Mouse (Mus musculus) CH12.LX (cell line): ENCODE data around the gene Zfp609. TPM values are rescaled to one million over a fixed set of nuclear protein-coding genes. Genes with fewer than 3 reads are reported as not detected.

Experiments used
- DNase-seq: peaks from one replicate; pipeline ENCODE4 v3.0.0-alpha.2; 2013; ENCODE audit errors: extremely low read depth
- H3K27ac ChIP-seq: 2 replicates; pipeline ENCODE4 v1.5.1; 2012; ENCODE audit warnings: low read depth, mild to moderate bottlenecking, control low read depth, moderate library complexity; ENCODE audit not compliant: insufficient read depth
- H3K27me3 ChIP-seq: replicated peaks from 2 replicates; pipeline ENCODE3; 2012; ENCODE audit warnings: inconsistent platforms
- H3K36me3 ChIP-seq, 2 experiments: replicated peaks in 1 of 2; 2 replicates each; pipeline versions ENCODE3 to v1.6.1; 2012; ENCODE audit warnings: inconsistent platforms in 1 of 2, low read length in 1 of 2, mild to moderate bottlenecking in 1 of 2, mixed read lengths in 1 of 2, moderate library complexity in 1 of 2; ENCODE audit not compliant: control insufficient read depth in 1 of 2, insufficient read depth in 1 of 2
- H3K4me1 ChIP-seq, 2 experiments: 2 replicates each; pipeline ENCODE4 v1.6.1; 2012; ENCODE audit warnings: inconsistent platforms in 1 of 2, moderate library complexity in 1 of 2; ENCODE audit not compliant: insufficient read depth in 2 of 2, control insufficient read depth in 1 of 2
- H3K4me2 ChIP-seq: 2 replicates; pipeline ENCODE4 v1.6.1; 2012; ENCODE audit warnings: low read depth, mild to moderate bottlenecking, control low read depth; ENCODE audit not compliant: poor library complexity, insufficient read depth, severe bottlenecking
- H3K4me3 ChIP-seq, 3 experiments: fragments of 150-350 bp in 1 of 3; sonication (generic) in 1 of 3; replicated peaks in 1 of 3; 2 replicates each; pipeline versions ENCODE3 to v1.5.1; 2011 to 2012; ENCODE audit warnings: low read depth in 2 of 3, low read length in 2 of 3, mild to moderate bottlenecking in 2 of 3, moderate library complexity in 2 of 3, control low read depth in 1 of 3, improper control_type of control experiment in 1 of 3, inconsistent platforms in 1 of 3, mixed read lengths in 1 of 3; ENCODE audit not compliant: poor library complexity in 1 of 3
- H3K79me2 ChIP-seq: replicated peaks from 2 replicates; pipeline ENCODE4 v1.6.1; 2012; ENCODE audit warnings: mild to moderate bottlenecking, moderate library complexity; ENCODE audit not compliant: control insufficient read depth, poor library complexity, insufficient read depth, severe bottlenecking; ENCODE audit errors: extremely low read depth
- H3K9ac ChIP-seq: 2 replicates; pipeline ENCODE4 v1.6.1; 2012; ENCODE audit warnings: low read depth, mild to moderate bottlenecking, control low read depth, moderate library complexity; ENCODE audit not compliant: insufficient read depth
- H3K9me3 ChIP-seq: replicated peaks from 2 replicates; pipeline ENCODE3; 2012; ENCODE audit warnings: low read length, inconsistent platforms, mixed read lengths
- CHD1 ChIP-seq: IDR thresholded peaks from 2 replicates; pipeline ENCODE4 v1.6.1; 2012; ENCODE audit warnings: low read depth, low read length, improper control_type of control experiment, inconsistent platforms
- ELF1 ChIP-seq: IDR thresholded peaks from 2 replicates; pipeline ENCODE4 v1.6.1; 2014; ENCODE audit warnings: low read depth, mild to moderate bottlenecking, inconsistent platforms, low read length, improper control_type of control experiment
- EP300 ChIP-seq: IDR thresholded peaks from 2 replicates; pipeline ENCODE4 v1.6.1; 2011; ENCODE audit warnings: low read length, improper control_type of control experiment
- GABPA ChIP-seq: IDR thresholded peaks from 2 replicates; pipeline ENCODE4 v1.6.1; 2012; ENCODE audit warnings: low read depth, low read length, improper control_type of control experiment, inconsistent platforms; ENCODE audit not compliant: insufficient replicate concordance
- HCFC1 ChIP-seq: IDR thresholded peaks from 2 replicates; pipeline ENCODE4 v1.6.1; 2012; ENCODE audit warnings: low read depth, mild to moderate bottlenecking, inconsistent platforms, low read length, improper control_type of control experiment
- IRF4 ChIP-seq: IDR thresholded peaks from 2 replicates; pipeline ENCODE4 v1.6.1; 2014; ENCODE audit warnings: low read depth, mild to moderate bottlenecking, inconsistent platforms, low read length, improper control_type of control experiment
- KAT2A ChIP-seq: IDR thresholded peaks from 2 replicates; pipeline ENCODE4 v1.6.1; 2012; ENCODE audit warnings: low read length, improper control_type of control experiment, inconsistent platforms; ENCODE audit not compliant: insufficient replicate concordance
- MAFK ChIP-seq: IDR thresholded peaks from 2 replicates; pipeline ENCODE4 v1.6.1; 2011; ENCODE audit warnings: low read length, improper control_type of control experiment; ENCODE audit not compliant: insufficient replicate concordance
- MEF2A ChIP-seq: IDR thresholded peaks from 2 replicates; pipeline ENCODE4 v1.6.1; 2014; ENCODE audit warnings: low read depth, mild to moderate bottlenecking, inconsistent platforms, low read length, improper control_type of control experiment, borderline replicate concordance
- MXI1 ChIP-seq: IDR thresholded peaks from 2 replicates; pipeline ENCODE4 v1.6.1; 2011; ENCODE audit warnings: mild to moderate bottlenecking, low read depth, low read length, improper control_type of control experiment
- MYC ChIP-seq: IDR thresholded peaks from 2 replicates; pipeline ENCODE4 v1.6.1; 2011; ENCODE audit warnings: low read depth, mild to moderate bottlenecking, improper control_type of control experiment, low read length
- PAX5 ChIP-seq: IDR thresholded peaks from 2 replicates; pipeline ENCODE4 v1.6.1; 2012; ENCODE audit warnings: low read length, inconsistent platforms, mixed read lengths
- ZC3H11A ChIP-seq: IDR thresholded peaks from 2 replicates; pipeline ENCODE4 v1.6.1; 2012; ENCODE audit warnings: low read depth, mild to moderate bottlenecking, inconsistent platforms, low read length, improper control_type of control experiment
- ZKSCAN1 ChIP-seq: IDR thresholded peaks from 2 replicates; pipeline ENCODE4 v1.6.1; 2012; ENCODE audit warnings: low read depth, inconsistent platforms, low read length, improper control_type of control experiment, borderline replicate concordance
- ZMIZ1 ChIP-seq: IDR thresholded peaks from 2 replicates; pipeline ENCODE4 v1.6.1; 2012; ENCODE audit warnings: low read depth, mild to moderate bottlenecking, inconsistent platforms, low read length, improper control_type of control experiment
- dilution Hi-C: fragments of 300-500 bp; cut with MboI; formaldehyde crosslinking; loops from 2 replicates; pipeline ENCODE4 v1.14.3; 2020; ENCODE audit warnings: low sequenced_read_pairs; ENCODE audit not compliant: extremely low pct_unique_long_range_greater_than_20kb, extremely low pct_ligation_motif_present
- in situ Hi-C: fragments of 300-500 bp; cut with MboI; formaldehyde crosslinking; loops from 3 replicates; pipeline ENCODE4 v1.14.3; 2019; ENCODE audit warnings: low sequenced_read_pairs, low pct_ligation_motif_present, low pct_unique_long_range_greater_than_20kb, mixed read lengths
- polyA plus RNA-seq: library from polyadenylated mRNA; unstranded; fragments of >175 nt; gene quantifications from 2 replicates; pipeline ENCODE4 v1.2.1, GENCODE M21; 2012; ENCODE audit warnings: low read depth; ENCODE audit not compliant: insufficient read length
- total RNA-seq, 2 experiments: library from RNA; depleted of rRNA; stranded (reverse); fragments of 300-350 nt in 1 of 2; fragments of >200 nt in 1 of 2; gene quantifications; 2 replicates each; pipeline ENCODE4 v1.2.3; 2012 to 2014

The Zfp609 gene
- total and polyA plus RNA-seq, 3 experiments, result 1.2 to 15.4 (median 3.2) TPM

DNA sequence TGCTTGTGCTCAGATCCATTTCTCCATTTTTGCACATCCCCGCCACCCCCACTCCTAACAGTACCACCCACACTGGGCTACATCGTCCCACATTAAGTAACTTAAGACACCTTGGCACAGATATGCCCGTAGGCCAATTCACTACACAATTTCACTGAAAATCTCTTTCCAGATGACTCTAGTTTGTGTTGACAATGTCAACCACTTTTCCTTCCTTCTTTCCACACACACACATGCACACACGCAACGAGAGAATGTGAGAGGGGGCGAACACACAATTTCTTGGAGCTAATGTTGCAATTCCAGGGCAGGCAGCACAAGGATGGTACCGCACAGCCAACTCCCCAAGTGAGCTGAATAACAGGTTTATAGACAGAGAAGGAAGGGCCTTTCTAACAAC lies 75.5 kb downstream of the Zfp609 start:
- Histone ChIP-seq H3K9me3 (no peaks in the 10 kb centered on the region), H3K9ac (no peak overlapping the region)
- DNase-seq, result no peak
- dilution Hi-C loops, result no loop called here
- TF ChIP-seq KAT2A, result no peak
- TF ChIP-seq, all 38 proteins: peak for 0
- in situ Hi-C loops, result no loop called here
- Histone ChIP-seq H3K27me3 (no peaks in the 10 kb centered on the region), H3K36me3 (peaks cover 0 to 13% of the 10 kb centered on the region in 2 experiments), H3K27ac (no peak overlapping the region), H3K4me3 (no peak overlapping the region), H3K4me2 (no peak overlapping the region), H3K79me2 (no peaks in the 10 kb centered on the region; the same call in 1 of the 2 replicates), H3K4me1 (peaks cover 0 to 3% of the 10 kb centered on the region in 2 experiments; a peak in 1 of 4 replicates)

DNA sequence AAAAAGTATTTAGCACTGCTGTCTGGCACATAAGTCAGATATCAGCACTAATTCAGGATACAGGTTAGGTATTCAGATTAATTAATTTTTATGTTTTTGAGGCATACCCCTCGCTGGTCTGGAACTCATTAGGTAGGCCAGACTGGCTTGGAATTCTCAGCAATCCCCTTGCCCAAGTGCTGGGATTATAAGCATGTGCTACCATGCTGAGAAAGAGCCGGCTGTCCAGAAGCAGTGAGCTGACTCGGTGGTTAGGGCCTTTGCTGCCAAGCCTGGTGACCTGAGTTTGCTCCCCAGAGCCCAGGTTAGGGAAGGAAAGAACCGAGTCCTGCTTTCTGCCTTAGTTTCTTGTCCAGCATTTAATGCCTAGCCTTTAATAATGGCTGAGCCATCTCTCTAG lies 79.3 kb downstream of the Zfp609 start:
- no peak overlapping the region for H3K9ac ChIP-seq
- H3K79me2 ChIP-seq, result no peaks in the 10 kb centered on the region; the same call in 1 of the 2 replicates
- H3K9me3 ChIP-seq, result no peaks in the 10 kb centered on the region
- no peak overlapping the region for H3K4me2 ChIP-seq
- no peak for TF ChIP-seq EP300
- TF ChIP-seq MAFK, result no peak
- TF ChIP-seq ZC3H11A, result no peak
- no peak for TF ChIP-seq HCFC1
- TF ChIP-seq PAX5, result no peak
- TF ChIP-seq ZMIZ1, result no peak
- no peak for TF ChIP-seq IRF4
- no peak for TF ChIP-seq CHD1
- no peak for TF ChIP-seq GABPA
- TF ChIP-seq, all 38 proteins: peak for 0
- Histone ChIP-seq H3K36me3 (peaks cover 0 to 5% of the 10 kb centered on the region in 2 experiments), H3K4me1 (peaks cover 0 to 6% of the 10 kb centered on the region in 2 experiments; a peak in 1 of 4 replicates), H3K4me3 (no peak overlapping the region), H3K27ac (no peak overlapping the region), H3K27me3 (no peaks in the 10 kb centered on the region)
- dilution Hi-C loops, result no loop called here
- DNase-seq, result no peak
- in situ Hi-C loops, result no loop called here

DNA sequence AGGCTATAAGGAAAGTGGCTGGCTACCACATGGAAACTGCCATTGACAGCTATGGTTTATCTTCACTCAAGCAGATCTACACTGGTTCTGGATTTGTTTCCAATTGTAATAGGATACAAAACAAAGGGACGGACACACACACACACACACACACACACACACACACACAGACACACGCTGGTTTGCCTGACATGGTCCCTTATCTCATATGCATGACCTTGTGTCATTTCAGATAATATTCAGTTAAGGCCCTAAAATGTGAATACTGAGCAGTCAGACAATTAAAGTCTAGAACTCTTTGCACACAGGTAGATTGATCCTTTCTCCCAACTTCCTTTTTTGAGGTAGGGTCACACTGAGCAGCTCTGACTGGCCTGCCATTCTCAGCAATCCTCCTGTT lies 80.9 kb downstream of the Zfp609 start:
- H3K79me2 ChIP-seq, result no peaks in the 10 kb centered on the region
- H3K27me3 ChIP-seq, result no peaks in the 10 kb centered on the region
- no peak overlapping the region for H3K9ac ChIP-seq
- no peak for DNase-seq
- no peak overlapping the region for H3K4me3 ChIP-seq
- peaks cover 0 to 3% of the 10 kb centered on the region in 2 experiments for H3K36me3 ChIP-seq
- no peak overlapping the region for H3K4me2 ChIP-seq
- H3K4me1 ChIP-seq, result peaks cover 0 to 6% of the 10 kb centered on the region in 2 experiments; a peak in 1 of 4 replicates
- dilution Hi-C loops (no loop called here), in situ Hi-C loops (no loop called here)
- TF ChIP-seq GABPA, result no peak
- TF ChIP-seq ZKSCAN1, result no peak
- TF ChIP-seq MYC, result no peak
- TF ChIP-seq ZMIZ1, result no peak
- TF ChIP-seq ELF1, result no peak
- TF ChIP-seq MXI1, result no peak
- TF ChIP-seq MEF2A, result no peak
- H3K27ac ChIP-seq, result no peak overlapping the region
- no peaks in the 10 kb centered on the region for H3K9me3 ChIP-seq
